Mouse (Mus musculus) T-cell, adult 2 months (primary cell): ENCODE results near the gene Prune2.

Source experiments
- DNase-seq: peaks from one replicate; pipeline ENCODE4 v3.0.0; 2022; ENCODE audit warnings: low spot score

Gene Prune2

GRCm38 (mm10) chr19:17263679-17264370, 307.9 kb downstream of the Prune2 start:
- DNase-seq = no peak

DNA sequence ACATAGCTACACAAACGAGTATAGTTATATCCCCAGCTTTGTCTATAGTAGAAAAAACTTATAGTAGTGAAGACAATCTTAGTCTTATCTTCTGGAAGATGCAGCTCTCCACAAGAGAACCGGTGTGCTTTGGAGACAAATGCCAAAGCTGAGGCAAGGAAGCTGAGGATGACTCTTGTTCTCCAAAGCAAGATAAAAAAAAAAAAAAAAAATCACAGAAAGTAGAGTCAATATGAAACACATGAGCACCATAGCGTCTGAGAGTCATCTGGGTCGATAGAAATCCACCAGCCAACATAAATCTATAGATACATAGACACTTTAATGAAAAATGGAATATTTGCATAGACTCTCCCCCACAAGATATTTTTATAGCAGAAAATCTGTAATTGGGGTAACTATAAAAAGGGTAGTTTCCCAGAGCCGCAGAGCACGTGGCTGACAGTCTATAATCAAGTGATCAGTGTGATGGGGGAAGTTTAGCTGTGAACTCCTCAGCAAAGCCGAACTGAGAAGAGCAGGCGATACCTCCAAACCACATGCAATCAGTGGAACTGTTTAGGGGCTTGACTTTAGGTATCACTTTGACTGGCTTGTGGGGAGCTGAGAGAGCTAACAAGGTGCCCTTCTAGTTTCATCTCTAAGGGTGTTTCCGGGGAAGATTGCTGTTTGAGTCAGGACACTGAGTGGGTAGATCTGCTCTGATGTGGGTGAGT, 308.7 kb downstream of the Prune2 start:
- DNase-seq = no peak

- DNase-seq = no peak
Observed at GRCm38 (mm10) chr19:17268669-17269068, 312.8 kb downstream of the Prune2 start.

- DNase-seq = no peak
Observed at GRCm38 (mm10) chr19:17271179-17271622, 315.3 kb downstream of the Prune2 start.

DNA sequence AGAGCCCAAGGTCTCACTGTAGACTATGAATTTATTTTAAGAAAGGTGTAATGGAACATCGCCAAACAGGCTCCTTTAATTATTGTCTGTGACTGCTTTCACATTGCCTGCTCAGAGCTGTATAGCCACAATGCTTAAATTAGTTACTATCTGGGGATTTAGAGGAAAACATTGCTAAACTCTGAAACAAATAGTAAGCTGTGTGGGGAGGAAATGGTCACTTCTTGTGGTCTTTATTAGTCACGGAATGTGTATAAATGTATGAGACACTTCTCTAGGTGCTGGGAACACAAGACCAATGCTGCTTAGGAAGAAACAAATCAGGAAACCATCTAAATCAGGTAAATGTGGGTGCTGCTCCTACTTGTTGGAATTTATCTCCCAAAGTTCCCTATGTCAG, 317.1 kb downstream of the Prune2 start:
- no peak for DNase-seq
